Mouse (Mus musculus) adrenal gland, postnatal 36 days (tissue): Measurements from ENCODE around the gene Cluh. TPM values are rescaled to one million over a fixed set of nuclear protein-coding genes. Genes with fewer than 3 reads are reported as not detected.

Experiments used
- DNase-seq, 2 experiments: peaks; one replicate each; pipeline ENCODE4 v3.0.0; 2021; ENCODE audit warnings: mixed read lengths in 1 of 2
- total RNA-seq, 2 experiments: library from RNA; stranded (reverse); gene quantifications; 2 replicates each; pipeline ENCODE4 v1.2.3; 2021

Cluh gene
- total RNA-seq, 2 experiments from 2014 or later, result 203 TPM

- no peak for DNase-seq
Measured at GRCm38 (mm10) chr11:74673561-74673960, 24.3 kb downstream of the Cluh start.

GRCm38 (mm10) chr11:74674713-74675112 is 25.4 kb downstream of the Cluh start:
- DNase-seq, result no peak

- DNase-seq, result no peak
Measured at GRCm38 (mm10) chr11:74675156-74675555, 25.9 kb downstream of the Cluh start.

- no peak for DNase-seq
Measured at GRCm38 (mm10) chr11:74692151-74692550, 42.9 kb downstream of the Cluh start.

- no peak for DNase-seq
Measured at GRCm38 (mm10) chr11:74699505-74699904, 50.2 kb downstream of the Cluh start.

GRCm38 (mm10) chr11:74704068-74704467 is 54.8 kb downstream of the Cluh start:
- DNase-seq, result no peak

- DNase-seq, result no peak
Measured at GRCm38 (mm10) chr11:74708781-74709180, 59.5 kb downstream of the Cluh start.

- DNase-seq, result no peak
Measured at GRCm38 (mm10) chr11:74710671-74711070, 61.4 kb downstream of the Cluh start.

- peak in 1 of 2 experiments; percentile 40 for DNase-seq
Measured at GRCm38 (mm10) chr11:74715971-74716525, 66.8 kb downstream of the Cluh start.

Other genes starting within 250 kb of the Cluh start
- 10 to 100 TPM in 1 of 2 experiments, 1 to 10 TPM in 1; 8.3 to 10.5 TPM for gene Rap1gap2, start 38.6 kb upstream of the Cluh start, total RNA-seq
- gene Ccdc92b, start 29.9 kb upstream of the Cluh start, total RNA-seq, result 1 to 10 TPM; 2.0 to 2.2 TPM
- 100 to 1,000 TPM; 190 to 203 TPM for gene Pafah1b1, start 75.2 kb downstream of the Cluh start, total RNA-seq
- 10 to 100 TPM; 29.0 to 37.6 TPM for gene Mettl16, start 121.3 kb downstream of the Cluh start, total RNA-seq
- 10 to 100 TPM; 27.6 to 30.6 TPM for gene Mnt, start 181.4 kb downstream of the Cluh start, total RNA-seq
- gene Sgsm2, start 247.6 kb downstream of the Cluh start, total RNA-seq, result 10 to 100 TPM; 19.0 to 22.4 TPM
- gene Tsr1, start 248.6 kb downstream of the Cluh start, total RNA-seq, result 10 to 100 TPM; 37.8 to 47.5 TPM